Mouse (Mus musculus) layer of hippocampus, adult 18-20 months (tissue): ENCODE measurements around the gene Mcu. TPM values are rescaled to one million over a fixed set of nuclear protein-coding genes. Genes with fewer than 3 reads are reported as not detected.

Source experiments
- DNase-seq, 2 experiments: peaks; one replicate each; pipeline ENCODE4 v3.0.0; 2022; ENCODE audit warnings: low spot score in 2 of 2
- long read RNA-seq: library from polyadenylated mRNA; stranded (forward); transcript quantifications from one replicate; pipeline ENCODE4 v2.0.0, GENCODE M21; 2021
- total RNA-seq, 2 experiments: library from RNA; stranded (reverse); gene quantifications; 2 replicates each; pipeline ENCODE4 v1.2.3; 2021

The Mcu gene
- total RNA-seq, result 10 to 100 TPM; 48.0 to 51.0 TPM
- long read RNA-seq, transcript Mcu-202 (8 exons, 2,872 nt), result major isoform, 15 of 23 reads
- long read RNA-seq, partial matches to known transcripts, result 2 of 23 reads
- long read RNA-seq, other reads (novel, unspliced or antisense), result 6 of 23 reads

- peak; percentile 93 to 98 for DNase-seq
Observed at GRCm38 (mm10) chr10:59616522-59616921, at the start of gene Mcu. TSS of gene Mcu (minus strand) at chr10:59616692.

GRCm38 (mm10) chr10:59665503-59666291, 49.2 kb upstream of the Mcu start:
- peak; percentile 4 to 39 for DNase-seq

GRCm38 (mm10) chr10:59664765-59665164, 48.3 kb upstream of the Mcu start:
- DNase-seq, result no peak

- DNase-seq, result no peak
Observed at GRCm38 (mm10) chr10:59656799-59657198, 40.3 kb upstream of the Mcu start.

- no peak for DNase-seq
Observed at GRCm38 (mm10) chr10:59646821-59647378, 30.4 kb upstream of the Mcu start.

- no peak for DNase-seq
Observed at GRCm38 (mm10) chr10:59645153-59645552, 28.7 kb upstream of the Mcu start.

GRCm38 (mm10) chr10:59644710-59645109, 28.2 kb upstream of the Mcu start:
- DNase-seq, result no peak

GRCm38 (mm10) chr10:59643645-59644044, 27.2 kb upstream of the Mcu start:
- DNase-seq, result no peak

- DNase-seq, result no peak
Observed at GRCm38 (mm10) chr10:59642659-59643377, 26.3 kb upstream of the Mcu start.

- DNase-seq, result no peak
Observed at GRCm38 (mm10) chr10:59638576-59638975, 22.1 kb upstream of the Mcu start.

GRCm38 (mm10) chr10:59637596-59638124, 21.2 kb upstream of the Mcu start:
- no peak for DNase-seq

- no peak for DNase-seq
Observed at GRCm38 (mm10) chr10:59636751-59637533, 20.4 kb upstream of the Mcu start.

GRCm38 (mm10) chr10:59636048-59636447, 19.6 kb upstream of the Mcu start:
- DNase-seq, result no peak

GRCm38 (mm10) chr10:59629506-59629782, 13.0 kb upstream of the Mcu start:
- DNase-seq, result no peak

- DNase-seq, result no peak
Observed at GRCm38 (mm10) chr10:59628641-59629505, 12.4 kb upstream of the Mcu start.

GRCm38 (mm10) chr10:59623496-59623895, 7.0 kb upstream of the Mcu start:
- no peak for DNase-seq

- no peak for DNase-seq
Observed at GRCm38 (mm10) chr10:59621355-59621754, 4.9 kb upstream of the Mcu start.

GRCm38 (mm10) chr10:59617776-59618175, 1.3 kb upstream of the Mcu start:
- DNase-seq, result no peak

- peak; percentile 43 to 54 for DNase-seq
Observed at GRCm38 (mm10) chr10:59615981-59616520, 441 bp downstream of the Mcu start, which contains the start of gene Gm10322. TSS of gene Gm10322 (plus strand) at chr10:59616063.

GRCm38 (mm10) chr10:59615411-59615810, 1.1 kb downstream of the Mcu start:
- peak in 1 of 2 experiments; percentile 27 for DNase-seq
